Mouse (Mus musculus): ENCODE results near the gene Srgap2. TPM values are rescaled to one million over a fixed set of nuclear protein-coding genes. Genes with fewer than 3 reads are reported as not detected.
A peak's percentile ranks its signal among the peaks of the same experiment; 100 is the strongest.

Gene Srgap2
- total RNA-seq, 2 experiments from 2014 or later, result 12.0 to 40.9 TPM

DNA sequence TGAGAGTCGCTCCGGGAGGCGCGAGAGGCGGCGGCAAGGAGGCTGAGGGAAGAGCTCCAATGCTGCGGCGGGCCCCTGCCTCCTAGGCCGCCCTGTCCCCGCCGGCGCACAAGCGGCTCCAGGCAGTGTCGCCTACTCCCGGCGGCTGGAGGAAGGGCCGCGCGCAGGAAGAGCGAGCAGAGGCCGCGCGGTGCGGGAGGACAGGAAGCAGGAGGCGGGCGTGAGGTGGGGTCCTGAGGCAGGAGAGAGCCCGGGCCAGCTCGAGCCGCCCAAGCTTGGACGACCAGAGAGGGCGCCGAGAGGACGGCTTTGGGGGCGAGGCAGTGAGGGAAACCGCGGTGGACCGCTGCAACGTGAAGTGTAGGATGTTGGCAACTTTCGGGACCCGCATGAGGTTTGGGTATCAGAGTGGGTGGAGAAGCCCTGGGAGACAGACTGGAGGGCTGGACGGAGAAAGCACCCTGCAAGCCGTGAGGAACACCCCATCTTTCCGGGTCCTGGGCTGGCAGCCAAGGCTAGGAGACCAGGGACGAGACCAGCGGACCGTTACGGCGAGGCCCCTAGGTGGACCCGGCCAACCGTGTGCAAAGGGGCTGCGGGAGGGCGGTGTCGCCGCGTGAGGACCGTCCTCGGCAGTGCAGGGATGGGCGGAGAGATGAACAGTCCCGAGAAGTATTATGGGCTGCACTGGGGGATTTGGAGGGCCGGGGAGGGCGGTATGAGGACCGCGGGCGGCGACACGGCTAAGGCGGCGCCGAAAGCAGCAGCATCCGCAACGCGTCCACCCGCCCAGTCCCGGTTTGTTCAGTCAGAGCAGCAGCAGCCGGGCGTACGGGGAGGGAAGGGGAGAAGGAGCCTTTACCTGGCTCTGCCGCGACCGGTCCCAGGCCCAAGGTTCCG lies 531 bp downstream of the Srgap2 start:
- peak; percentile 23 for ATAC-seq (replicated peaks; ENCODE audit: poor library complexity)

DNA sequence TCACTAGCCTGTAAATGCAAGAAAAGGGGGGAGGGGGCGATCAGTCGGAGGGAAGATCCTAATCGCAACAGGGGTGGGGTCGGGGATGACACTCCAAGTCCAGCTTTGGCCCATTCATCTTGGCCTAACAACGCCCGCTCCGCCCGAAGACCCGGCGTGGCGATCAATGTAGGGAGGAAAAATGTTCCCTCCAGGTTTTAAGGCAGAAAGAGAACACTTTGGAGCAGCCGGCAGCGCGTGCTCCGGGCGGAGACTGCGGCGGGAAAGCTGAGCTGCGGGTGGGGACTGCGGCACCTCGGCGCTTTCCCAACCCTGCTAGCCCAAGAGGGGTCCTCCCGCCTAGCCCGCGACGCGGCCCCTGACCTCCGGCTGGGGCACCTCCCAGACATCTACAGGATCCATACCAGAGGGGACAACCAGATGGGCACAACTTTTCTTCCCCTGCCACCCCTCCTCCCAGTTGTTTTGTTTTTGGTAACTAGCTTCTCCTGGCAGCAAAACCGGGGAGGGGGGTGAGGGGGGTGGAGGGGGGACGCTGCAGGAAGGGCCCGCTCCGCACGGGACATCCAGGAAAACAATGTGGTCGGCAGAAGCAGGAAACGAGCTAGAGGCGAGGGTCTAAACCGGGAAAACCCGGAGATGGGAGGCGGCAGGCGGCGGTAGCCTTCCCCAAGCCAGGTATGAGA lies 1.4 kb downstream of the Srgap2 start:
- no peak for ATAC-seq (replicated peaks; ENCODE audit: poor library complexity)

DNA sequence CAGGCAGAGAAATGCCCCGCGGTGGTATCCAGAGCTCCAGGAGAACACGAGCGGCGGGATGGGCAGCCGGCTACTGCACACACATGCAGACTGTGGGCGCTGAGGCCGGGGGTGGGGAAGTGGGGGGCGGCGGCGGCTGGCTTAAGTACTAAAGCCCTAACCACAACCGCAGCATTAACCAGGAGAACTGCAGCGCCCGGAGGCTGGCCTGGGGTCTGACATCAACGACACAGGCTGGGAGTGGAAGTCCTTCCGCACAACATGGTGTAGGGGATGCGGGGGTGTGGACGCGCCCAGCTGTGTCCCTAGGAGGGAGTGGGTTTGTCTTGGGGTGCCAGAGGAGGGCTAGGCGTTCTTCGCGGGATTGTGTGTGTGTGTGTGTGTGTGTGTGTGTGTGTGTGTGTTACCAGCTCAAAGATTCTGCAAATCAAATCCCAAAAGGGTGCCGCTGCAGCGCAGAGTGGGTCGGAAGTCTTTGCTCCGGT lies 2.0 kb downstream of the Srgap2 start:
- no peak for ATAC-seq (replicated peaks; ENCODE audit: poor library complexity)

GRCm38 (mm10) chr1:131523794-131524193 lies 3.4 kb downstream of the Srgap2 start:
- ATAC-seq (replicated peaks; ENCODE audit: poor library complexity), result no peak

DNA sequence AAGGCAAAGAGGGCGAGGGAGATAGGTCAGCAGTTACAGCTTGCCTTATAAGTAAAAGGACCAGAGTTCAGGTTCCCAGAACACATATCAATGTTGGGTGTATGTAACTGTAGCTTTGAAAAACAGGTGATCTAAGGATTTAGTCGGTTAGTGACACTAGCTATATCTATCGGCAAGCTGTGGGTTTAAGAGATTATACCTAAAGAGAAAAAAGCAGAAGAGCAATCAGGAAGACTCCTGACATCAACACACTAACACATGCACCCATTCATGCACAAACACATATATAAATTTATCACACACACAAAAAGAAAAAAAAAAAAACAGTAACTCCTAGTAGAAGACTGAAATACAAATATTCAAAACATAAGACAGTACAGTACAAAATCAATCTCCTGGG lies 10.6 kb downstream of the Srgap2 start:
- no peak for ATAC-seq (replicated peaks; ENCODE audit: poor library complexity)

- ATAC-seq (replicated peaks; ENCODE audit: poor library complexity), result no peak
These were observed 13.0 kb downstream of the Srgap2 start for GRCm38 (mm10) chr1:131514197-131514596.

DNA sequence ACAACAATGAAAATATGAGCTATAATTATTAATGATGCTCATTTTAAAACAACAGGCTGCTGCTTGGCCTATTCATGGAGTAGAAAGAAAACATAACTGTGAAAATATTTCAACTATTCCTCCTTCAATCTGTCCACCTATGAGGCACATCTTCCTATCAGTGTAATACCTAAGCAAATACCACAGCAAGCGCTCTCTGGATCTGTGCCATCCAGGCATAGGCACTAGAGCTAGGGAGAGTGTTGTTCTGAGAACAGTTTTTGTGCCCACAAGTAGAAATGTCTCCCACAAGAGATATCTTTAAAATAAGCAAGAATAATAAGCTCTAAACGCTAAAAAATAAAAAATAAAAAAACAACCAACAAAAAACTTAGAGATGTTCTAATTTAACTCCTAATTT lies 14.0 kb downstream of the Srgap2 start:
- ATAC-seq (replicated peaks; ENCODE audit: poor library complexity), result no peak

DNA sequence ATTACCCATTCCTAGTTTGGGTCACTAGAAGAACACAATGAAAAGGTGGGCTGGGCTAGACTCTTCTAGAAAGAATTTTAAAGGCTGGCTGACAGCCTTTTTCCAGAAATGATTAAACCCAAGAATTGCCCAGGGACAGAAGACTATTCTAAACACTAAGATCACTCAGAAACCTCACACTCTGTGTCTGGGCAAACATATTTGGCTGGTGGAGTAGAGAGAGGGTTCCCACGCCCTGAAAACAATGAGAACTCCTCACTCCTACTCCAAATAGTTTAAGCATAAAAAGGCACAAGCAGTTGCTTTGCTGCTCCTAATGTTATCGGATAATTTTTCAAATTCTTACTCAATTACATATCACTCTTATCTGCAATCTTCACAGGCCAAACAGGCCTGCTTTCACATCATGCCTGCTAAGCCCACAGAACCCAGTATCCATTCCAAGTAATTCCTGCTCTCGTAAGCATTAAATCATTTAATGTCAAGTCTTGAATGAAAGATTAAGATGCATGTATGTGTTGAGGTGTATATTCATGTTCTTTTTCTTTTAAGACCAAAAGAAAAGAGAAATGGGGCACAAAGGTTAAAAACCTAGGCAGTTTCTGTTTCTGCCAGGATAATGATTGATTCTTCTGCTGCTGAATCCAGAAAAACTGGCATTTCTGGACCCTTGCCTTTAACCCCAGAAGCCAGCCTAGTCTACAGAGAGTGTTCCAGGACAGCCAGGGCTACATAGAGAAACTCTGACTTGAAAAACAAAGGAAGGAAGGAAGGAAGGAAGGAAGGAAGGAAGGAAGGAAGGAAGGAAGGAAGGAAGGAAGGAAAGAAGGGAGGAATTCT lies 15.3 kb downstream of the Srgap2 start:
- no peak for ATAC-seq (replicated peaks; ENCODE audit: poor library complexity)

DNA sequence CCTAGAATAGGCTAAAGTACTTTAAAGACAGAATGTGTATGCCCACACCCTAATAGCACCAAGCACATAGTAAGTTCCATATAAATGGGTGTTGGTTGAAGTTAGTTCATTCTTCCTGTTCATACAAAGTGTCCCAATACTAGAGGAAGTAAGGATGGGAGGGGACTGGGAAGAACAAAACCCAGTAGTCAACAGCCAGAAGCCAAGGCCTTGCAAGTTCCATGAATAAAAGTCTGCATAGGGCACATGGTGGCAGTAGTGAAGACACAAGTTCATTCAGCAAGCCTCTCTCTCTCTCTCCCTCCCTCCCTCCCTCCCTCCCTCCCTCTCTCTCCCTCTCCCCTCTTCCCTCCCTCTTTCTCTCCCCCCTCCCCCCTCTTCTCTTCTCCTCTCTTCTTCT lies 16.0 kb downstream of the Srgap2 start:
- peak; percentile 58 for ATAC-seq (replicated peaks; ENCODE audit: poor library complexity)

DNA sequence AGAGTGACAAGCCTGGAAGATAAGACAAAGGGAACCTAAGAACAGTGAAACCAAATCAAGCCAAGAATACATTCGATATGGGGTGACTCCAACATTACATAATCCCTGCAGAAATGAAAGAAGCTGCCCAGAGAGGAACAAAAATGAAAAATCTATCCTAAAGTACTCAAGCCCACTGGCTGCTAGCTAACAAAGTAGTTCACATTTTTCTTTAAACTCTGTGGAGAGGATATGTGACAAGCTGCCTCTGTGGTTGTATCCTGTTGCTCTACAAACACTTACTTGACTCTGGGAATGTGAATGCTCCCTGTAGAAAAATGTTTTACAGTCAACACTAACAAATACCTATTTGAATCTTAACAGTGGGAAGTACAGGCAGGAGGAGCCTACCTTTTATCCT lies 25.5 kb downstream of the Srgap2 start:
- ATAC-seq (replicated peaks; ENCODE audit: poor library complexity), result no peak

- no peak for ATAC-seq (replicated peaks; ENCODE audit: poor library complexity)
These were observed 28.9 kb downstream of the Srgap2 start for GRCm38 (mm10) chr1:131498231-131498630.

GRCm38 (mm10) chr1:131493966-131494898 lies 32.9 kb downstream of the Srgap2 start:
- ATAC-seq (replicated peaks; ENCODE audit: poor library complexity), result no peak

- peak; percentile 89 for ATAC-seq (replicated peaks; ENCODE audit: poor library complexity)
These were observed 34.8 kb downstream of the Srgap2 start for GRCm38 (mm10) chr1:131492360-131492759.

- ATAC-seq (replicated peaks; ENCODE audit: poor library complexity), result no peak
These were observed 35.6 kb downstream of the Srgap2 start for GRCm38 (mm10) chr1:131491579-131491978.

- no peak for ATAC-seq (replicated peaks; ENCODE audit: poor library complexity)
These were observed 37.8 kb downstream of the Srgap2 start for GRCm38 (mm10) chr1:131489312-131489711.

DNA sequence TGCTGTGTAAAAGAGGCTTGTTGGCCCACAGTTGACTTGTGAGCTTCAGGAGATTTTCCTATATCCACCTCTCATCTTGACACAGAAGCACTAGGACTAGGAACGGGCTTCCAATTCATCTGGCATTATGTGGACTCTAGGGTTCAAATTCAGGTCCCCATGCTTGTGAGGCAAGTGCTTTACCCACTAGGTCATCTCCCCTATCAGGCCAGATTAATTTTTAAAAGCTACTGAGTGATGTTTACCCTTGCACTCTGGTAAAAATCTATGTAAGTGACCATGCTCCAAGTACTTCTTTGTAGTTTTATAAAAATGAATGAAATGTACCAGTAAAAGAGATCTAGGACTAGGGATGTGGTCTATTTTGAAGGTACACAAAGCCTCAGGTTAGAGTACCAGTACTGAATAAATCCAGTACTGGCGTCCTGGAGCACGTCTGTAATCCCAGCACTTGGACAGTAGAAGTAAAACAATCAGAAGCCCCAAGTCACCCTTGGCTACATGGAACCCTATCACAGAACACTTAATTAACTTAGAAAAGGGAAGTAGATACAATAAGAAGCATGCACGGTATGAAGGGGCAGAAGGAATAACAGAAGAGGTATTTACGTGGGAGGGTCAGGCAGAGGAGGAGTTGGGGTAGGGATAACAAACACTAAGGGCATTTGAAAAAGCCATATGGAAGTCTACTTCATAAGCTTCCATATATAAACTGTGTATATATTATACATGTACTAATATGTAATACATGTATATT lies 40.9 kb downstream of the Srgap2 start:
- no peak for ATAC-seq (replicated peaks; ENCODE audit: poor library complexity)

DNA sequence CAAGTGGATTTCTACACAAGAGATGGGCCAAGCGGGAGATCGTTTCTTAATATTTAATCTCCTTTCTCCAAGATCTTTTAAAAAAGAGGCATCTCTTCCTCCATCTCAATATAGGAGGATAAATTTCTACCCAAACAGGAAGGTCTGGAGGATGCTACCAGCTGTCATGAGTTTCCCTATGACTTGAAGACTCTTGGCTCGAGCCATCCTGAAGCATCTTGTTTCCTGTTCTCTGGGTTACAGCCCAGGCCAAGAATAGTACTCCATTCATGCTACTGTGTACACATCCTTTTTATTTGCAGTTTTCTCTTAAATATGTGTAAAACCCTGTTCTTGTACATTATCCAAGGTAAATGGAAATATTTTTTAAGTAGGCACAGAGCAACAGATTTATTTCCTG lies 44.9 kb downstream of the Srgap2 start:
- no peak for ATAC-seq (replicated peaks; ENCODE audit: poor library complexity)

- ATAC-seq (replicated peaks; ENCODE audit: poor library complexity), result peak; percentile 66
These were observed 45.8 kb downstream of the Srgap2 start for GRCm38 (mm10) chr1:131481391-131481790.

DNA sequence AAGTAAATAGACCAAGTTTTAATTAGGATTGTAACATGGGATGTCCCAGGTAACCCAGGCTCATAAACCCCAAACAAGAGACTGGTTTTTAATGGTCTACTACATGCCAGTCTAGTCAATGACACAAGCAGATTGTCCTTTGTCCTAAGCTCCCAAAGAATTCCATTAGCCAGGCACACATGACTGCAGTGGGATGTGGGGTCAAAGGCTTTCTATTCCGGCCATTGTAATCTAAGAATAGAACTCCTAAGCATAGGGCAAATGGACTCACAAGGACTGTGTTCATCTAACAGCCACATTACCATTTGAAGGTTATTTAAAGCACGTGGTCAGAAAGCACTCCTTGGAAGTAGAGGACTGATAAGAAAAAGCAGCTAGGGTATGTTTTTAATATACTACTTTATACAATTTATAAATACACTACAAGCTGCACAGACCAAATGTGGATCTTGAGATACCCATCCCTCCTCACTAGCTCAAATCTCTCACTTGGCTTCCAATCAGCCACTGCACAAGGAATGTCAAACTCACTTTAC lies 48.3 kb downstream of the Srgap2 start:
- no peak for ATAC-seq (replicated peaks; ENCODE audit: poor library complexity)

Measured in megakaryocyte progenitor cell, adult 5-6 weeks (primary cell).